Mouse (Mus musculus) monocyte, adult 2 months (primary cell): ENCODE measurements around the gene Fgf10.

Source experiments
- DNase-seq, 2 experiments: peaks; one replicate each; pipeline ENCODE4 v3.0.0; 2022; ENCODE audit warnings: low spot score in 2 of 2, low read depth in 1 of 2

The Fgf10 gene

GRCm38 (mm10) chr13:118669491-118669890 is at the start of gene Fgf10:
Gene Fgf10, plus strand, starts transcription at chr13:118669791.
- DNase-seq: no peak

- DNase-seq: no peak
Measured at GRCm38 (mm10) chr13:118629661-118630428, 39.7 kb upstream of the Fgf10 start.

GRCm38 (mm10) chr13:118631500-118631899 is 38.1 kb upstream of the Fgf10 start:
- no peak for DNase-seq

DNA sequence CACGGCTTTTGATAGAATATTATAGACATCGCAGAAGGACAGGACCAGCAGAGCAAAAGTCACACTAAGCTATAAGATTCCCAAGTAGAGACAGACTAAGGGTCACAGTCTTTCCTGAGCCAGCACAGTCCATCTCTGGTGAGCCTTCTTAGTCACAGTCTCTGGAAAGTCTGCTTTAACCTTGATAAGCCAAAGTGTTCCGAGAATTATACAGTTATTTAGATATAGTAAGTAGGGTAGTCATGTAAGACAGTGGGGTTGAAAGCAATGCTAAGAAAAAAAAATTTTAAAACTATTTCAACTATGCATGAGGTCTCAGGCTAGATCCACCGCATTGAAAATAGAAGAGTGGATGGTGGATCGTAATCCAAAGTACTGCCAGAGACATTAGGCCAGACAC is 33.5 kb upstream of the Fgf10 start:
- DNase-seq: no peak

- no peak for DNase-seq
Measured at GRCm38 (mm10) chr13:118642585-118642984, 27.0 kb upstream of the Fgf10 start.

DNA sequence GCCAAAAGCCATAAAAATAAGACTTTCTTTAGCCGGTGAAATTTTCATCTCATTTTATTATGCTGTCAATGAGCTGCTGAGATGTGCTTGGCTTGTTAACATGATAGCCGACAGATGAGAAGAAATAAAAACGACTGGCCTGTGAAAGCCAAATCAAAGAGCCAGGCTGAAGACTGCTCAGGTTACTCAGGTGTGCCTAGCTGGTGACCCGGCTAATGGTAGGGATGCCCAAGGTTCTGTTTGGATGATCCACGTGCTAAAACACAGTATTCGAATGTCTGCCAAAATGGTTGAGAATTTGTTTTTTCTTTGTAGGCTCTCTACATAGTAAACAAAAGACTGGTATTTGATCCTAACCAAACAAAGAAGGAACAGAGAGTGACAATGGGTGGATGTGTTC is 26.5 kb upstream of the Fgf10 start:
- no peak for DNase-seq

DNA sequence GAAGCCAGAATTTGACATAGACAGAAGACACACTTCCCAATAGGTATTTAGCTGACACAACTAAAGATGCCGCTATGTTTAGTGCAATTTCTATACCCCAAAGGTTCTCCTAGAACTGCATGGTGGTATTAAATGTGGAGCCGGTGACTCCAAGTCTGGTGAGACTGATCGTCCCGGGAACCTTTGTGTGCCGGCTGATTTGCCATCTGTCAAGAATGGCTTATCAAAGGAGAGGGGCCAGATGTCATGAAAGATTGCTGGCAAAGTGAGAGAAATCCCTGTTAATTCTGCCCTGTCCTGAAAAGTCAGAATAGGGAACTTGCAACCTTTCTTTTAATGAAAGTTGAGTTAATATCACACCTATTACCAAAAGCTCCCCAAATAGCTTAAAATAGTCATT is 12.6 kb upstream of the Fgf10 start:
- no peak for DNase-seq

GRCm38 (mm10) chr13:118658031-118658430 is 11.6 kb upstream of the Fgf10 start:
- no peak for DNase-seq

- no peak for DNase-seq
Measured at GRCm38 (mm10) chr13:118658608-118659326, 10.8 kb upstream of the Fgf10 start.

DNA sequence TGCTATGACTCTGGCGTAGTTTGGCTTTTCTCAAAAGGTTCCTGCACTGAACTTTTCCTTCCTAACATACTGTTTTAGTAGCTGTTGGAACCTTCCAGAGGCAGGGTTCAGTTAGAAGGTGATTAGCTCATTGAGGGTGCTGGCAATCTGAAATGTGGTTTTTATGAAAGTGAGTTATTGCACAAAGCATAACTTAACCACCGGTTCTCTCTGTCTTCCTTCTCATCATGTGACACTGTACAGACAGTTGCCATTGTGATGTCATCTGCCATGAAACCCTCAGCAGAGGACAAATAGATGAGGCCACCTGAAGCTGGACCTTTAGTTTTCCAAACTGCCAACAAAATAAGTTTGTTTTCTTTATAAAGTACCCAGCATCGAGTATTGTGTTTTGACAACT is 7.9 kb upstream of the Fgf10 start:
- DNase-seq: no peak

GRCm38 (mm10) chr13:118664901-118665300 is 4.7 kb upstream of the Fgf10 start:
- no peak for DNase-seq

- DNase-seq: no peak
Measured at GRCm38 (mm10) chr13:118679228-118679627, 9.6 kb downstream of the Fgf10 start.

- no peak for DNase-seq
Measured at GRCm38 (mm10) chr13:118693049-118693448, 23.5 kb downstream of the Fgf10 start.

- DNase-seq: no peak
Measured at GRCm38 (mm10) chr13:118695103-118695502, 25.5 kb downstream of the Fgf10 start.

DNA sequence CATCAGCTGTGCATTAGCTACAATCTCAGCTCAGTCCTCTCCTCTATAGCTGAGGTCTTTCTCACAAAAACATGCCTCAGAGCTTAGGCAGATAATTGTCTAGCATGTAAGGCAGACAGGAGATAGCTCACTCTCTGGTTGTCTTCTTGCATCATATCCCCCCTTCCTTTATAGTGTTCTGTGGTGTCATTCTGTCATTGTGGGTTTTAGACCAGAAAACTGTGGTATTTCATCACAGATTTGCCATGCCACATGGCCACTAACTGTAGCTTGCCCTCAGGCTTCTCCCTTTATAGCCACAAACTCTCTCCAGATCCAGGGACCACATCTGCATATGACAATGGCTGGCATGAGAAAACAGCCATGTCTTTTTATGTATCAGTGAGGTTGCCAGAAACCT is 34.1 kb downstream of the Fgf10 start:
- DNase-seq: no peak

DNA sequence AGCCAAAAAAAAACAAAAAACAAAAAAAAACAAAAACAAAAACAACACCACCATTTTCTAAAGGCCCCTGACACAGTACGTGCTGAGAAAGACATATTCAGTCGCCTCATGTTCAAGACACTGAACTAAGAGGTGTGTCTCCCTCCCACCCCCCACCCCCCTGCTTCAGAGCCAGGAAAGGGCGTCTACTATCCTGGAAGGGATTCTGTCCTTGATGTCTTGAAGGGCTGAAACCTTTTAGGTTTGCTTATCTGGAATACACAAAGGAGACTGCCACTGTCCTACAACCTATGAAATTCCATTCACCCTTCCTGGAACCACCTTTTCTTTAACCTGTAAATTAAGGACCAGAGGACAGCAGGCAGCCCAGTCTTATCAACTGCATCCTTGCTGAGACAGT is 36.1 kb downstream of the Fgf10 start:
- no peak for DNase-seq

DNA sequence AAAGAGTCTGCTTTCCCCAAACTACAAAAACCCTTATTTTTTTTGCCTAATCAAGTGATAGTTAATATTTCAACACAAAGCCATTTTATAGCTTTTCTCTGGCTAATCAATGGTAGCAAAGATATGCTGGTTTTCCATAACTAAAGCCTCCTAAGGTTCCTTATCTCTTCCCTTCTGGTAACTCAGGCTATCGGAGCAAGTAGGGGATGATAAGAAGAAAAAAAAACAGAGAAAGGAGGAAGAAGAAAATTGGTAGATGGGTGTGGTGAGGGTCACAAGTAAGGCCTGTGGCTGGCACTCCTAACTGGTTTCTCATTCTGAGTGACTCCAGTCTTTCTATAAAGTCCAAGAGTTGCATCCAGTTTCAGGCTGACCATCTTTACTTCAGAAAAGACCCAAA is 40.3 kb downstream of the Fgf10 start:
- no peak for DNase-seq

DNA sequence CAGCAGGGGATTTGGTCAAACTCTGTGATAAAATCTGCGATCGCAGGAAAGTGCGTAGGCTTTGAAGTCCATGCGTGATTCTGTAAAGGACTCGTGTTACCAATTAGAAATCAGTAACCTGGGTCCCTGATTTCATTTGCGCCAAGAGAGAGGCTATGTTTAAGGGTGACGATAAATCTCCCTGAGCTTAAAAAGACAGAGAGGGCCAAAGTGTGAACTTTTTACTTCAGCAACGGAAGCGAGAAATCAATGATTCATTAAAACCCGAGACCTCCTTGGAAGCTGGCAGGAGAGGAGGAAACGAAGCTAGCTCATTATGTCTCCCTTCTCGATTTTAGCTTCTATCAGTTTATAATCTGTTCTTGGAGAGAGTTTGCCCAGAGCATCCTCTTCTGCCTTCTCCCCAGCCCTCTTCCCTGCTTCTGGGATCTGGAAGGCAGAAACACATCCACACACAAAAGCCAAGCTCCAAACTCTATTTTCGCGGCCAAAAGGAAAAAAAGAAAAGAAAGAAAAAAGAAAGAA is 44.1 kb downstream of the Fgf10 start:
- DNase-seq: no peak

DNA sequence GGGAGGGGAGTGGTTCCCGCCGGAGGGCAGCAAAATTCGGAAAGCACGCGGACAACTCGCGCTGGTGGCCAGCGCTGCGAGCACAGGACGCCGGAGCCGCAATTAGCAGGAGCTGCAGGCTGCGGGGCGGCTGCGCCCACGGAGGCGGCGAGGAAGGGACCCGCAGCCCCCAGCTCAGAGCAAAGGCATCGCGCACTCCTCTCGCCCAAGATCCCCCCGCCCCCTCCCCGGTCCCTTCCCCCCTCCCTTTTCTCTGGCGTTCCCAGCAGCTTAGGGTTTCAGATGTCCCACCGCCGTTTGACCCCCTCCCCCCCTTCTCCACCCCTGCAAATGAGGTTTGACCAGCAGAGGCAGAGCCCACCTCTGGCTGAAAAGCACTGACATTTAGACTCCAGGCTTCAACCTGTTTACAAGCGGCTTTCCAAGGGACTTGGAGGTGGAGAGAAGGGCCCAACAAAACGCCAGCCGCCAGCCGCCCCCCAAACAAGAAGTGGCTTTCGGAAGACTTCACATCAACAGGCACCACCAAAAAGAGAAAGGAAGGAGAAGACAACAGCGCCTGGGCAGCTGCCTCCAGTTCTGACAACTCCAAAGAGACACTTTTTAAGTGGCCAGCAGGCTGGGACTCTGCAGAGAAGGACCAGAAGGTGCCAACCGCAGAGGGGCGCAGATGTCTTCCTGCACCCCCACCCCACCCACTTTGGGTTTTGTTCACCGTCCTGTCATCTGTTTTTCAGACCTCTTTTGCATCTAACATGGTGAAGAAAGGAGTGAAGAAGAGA is 44.9 kb downstream of the Fgf10 start:
- DNase-seq: no peak

- DNase-seq: no peak
Measured at GRCm38 (mm10) chr13:118715066-118716018, 45.8 kb downstream of the Fgf10 start.

DNA sequence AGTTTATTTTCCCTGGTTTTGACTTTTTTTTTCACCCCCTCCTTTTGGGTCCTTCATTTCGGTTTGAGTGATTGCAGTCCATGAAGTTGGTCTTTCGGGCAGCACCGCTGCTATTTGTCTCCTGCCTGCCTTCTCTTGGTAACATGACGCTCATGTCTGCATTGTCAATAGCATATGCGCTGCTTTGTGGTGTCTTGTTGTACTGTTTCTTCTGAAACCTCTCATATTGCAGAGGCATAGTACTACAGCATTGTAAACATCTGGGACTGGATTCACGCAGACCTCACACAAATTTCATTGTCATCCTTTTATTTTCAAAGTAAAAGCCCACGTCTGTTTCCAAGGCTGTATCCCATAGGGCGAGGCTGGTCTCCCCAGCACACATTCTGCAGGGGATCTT is 46.7 kb downstream of the Fgf10 start:
- DNase-seq: no peak
